Mouse (Mus musculus) limb, embryonic 14.5 days (tissue): ENCODE measurements around the gene 1700012P22Rik. TPM values are rescaled to one million over a fixed set of nuclear protein-coding genes. Genes with fewer than 3 reads are reported as not detected.

Source experiments
- ATAC-seq: fragments of 200-750 bp; cut with Nextera tagmentation; 2 replicates; pipeline ENCODE4 v1.8.0; 2017; ENCODE audit warnings: low read depth, moderate number of reproducible peaks, moderate TSS enrichment; ENCODE audit not compliant: low FRiP score
- DNase-seq: peaks from one replicate; pipeline ENCODE4 v3.0.0-alpha.2; 2015; ENCODE audit warnings: low spot score
- H3K27ac ChIP-seq: fragments of 300-500 bp; sonication (generic); replicated peaks from 2 replicates; pipeline ENCODE4 v1.5.1; 2014; ENCODE audit warnings: low read depth, mild to moderate bottlenecking, low read length, moderate library complexity, mixed read lengths
- H3K27me3 ChIP-seq: fragments of 300-500 bp; sonication (generic); 2 replicates; pipeline ENCODE4 v1.6.1; 2014; ENCODE audit warnings: low read length, mixed read lengths; ENCODE audit not compliant: control insufficient read depth, insufficient read depth
- H3K36me3 ChIP-seq: fragments of 300-500 bp; sonication (generic); 2 replicates; pipeline ENCODE4 v1.6.1; 2014; ENCODE audit warnings: mild to moderate bottlenecking, low read length, moderate library complexity, mixed read lengths; ENCODE audit not compliant: control insufficient read depth, insufficient read depth
- H3K4me1 ChIP-seq: fragments of 300-500 bp; sonication (generic); 2 replicates; pipeline ENCODE4 v1.6.1; 2014; ENCODE audit warnings: antibody characterized with exemption, low read length, mixed read lengths; ENCODE audit not compliant: control insufficient read depth, insufficient read depth
- H3K4me2 ChIP-seq: fragments of 300-500 bp; sonication (generic); replicated peaks from 2 replicates; pipeline ENCODE4 v1.6.1; 2014; ENCODE audit warnings: low read depth, mild to moderate bottlenecking, low read length, moderate library complexity; ENCODE audit not compliant: severe bottlenecking
- H3K4me3 ChIP-seq: fragments of 300-500 bp; sonication (generic); replicated peaks from 2 replicates; pipeline ENCODE4 v1.5.1; 2014; ENCODE audit warnings: low read length
- H3K9ac ChIP-seq: fragments of 300-500 bp; sonication (generic); 2 replicates; pipeline ENCODE4 v1.6.1; 2014; ENCODE audit warnings: mild to moderate bottlenecking, low read depth, low read length, moderate library complexity; ENCODE audit not compliant: severe bottlenecking
- H3K9me3 ChIP-seq: fragments of 300-500 bp; sonication (generic); 2 replicates; pipeline ENCODE4 v1.6.1; 2016; ENCODE audit warnings: low read length; ENCODE audit not compliant: control insufficient read depth
- POLR2A ChIP-seq: fragments of 200-500 bp; IDR thresholded peaks from 2 replicates; pipeline ENCODE4 v1.8.0; 2012; ENCODE audit warnings: inconsistent platforms, mild to moderate bottlenecking, moderate library complexity, borderline replicate concordance; ENCODE audit not compliant: insufficient read depth, insufficient read length; ENCODE audit errors: extremely low read depth
- WGBS: fragments of 180-500 bp; shearing (Covaris S2); extraction: QIAGEN DNeasy Blood & Tissue Kit; methylation state at CpG from one replicate; pipeline ENCODE4 v1.1.7; 2014; 5-methylcytosine and 5-hydroxymethylcytosine counted together
- polyA plus RNA-seq, 2 experiments: library from polyadenylated mRNA; depleted of rRNA in 1 of 2; stranded (reverse) in 1 of 2; unstranded in 1 of 2; fragments of >200 nt; fragmentation: Nextera tagmentation in 1 of 2; extraction: Ambion mirVana in 1 of 2; gene quantifications; 2 replicates each; pipeline versions ENCODE4 v1.2.1 to v1.2.3; 2012 to 2014

1700012P22Rik gene
- polyA plus RNA-seq, 2 experiments = not detected

DNA sequence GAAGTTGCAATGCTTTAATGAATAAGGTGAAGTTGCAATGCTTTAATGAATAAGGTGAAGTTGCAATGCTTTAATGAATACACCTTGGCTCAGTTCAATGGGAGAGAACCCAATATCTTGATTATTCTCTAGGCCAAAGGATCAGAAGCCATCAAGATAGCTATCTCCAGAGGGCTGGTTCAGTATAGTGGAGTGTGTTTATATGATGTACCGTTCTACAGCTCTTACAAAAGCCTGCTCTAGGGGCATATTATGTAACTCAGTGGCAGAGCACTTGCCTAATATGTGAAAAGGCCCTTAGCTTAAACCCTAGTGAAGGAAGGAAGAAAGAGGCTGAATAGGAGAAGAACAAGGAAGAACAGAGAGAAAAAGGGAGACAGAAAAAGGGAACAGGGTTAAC lies 3.0 kb upstream of the 1700012P22Rik start:
- H3K27ac ChIP-seq = no peak overlapping the region
- no peaks in the 10 kb centered on the region for H3K4me1 ChIP-seq
- no peaks in the 10 kb centered on the region for H3K9me3 ChIP-seq
- 69% methylated on average over 1 of the region's 1 CpGs for WGBS
- no peak overlapping the region for H3K4me3 ChIP-seq
- no peak overlapping the region for H3K9ac ChIP-seq
- H3K36me3 ChIP-seq = no peaks in the 10 kb centered on the region
- no peak overlapping the region for H3K4me2 ChIP-seq
- no peaks in the 10 kb centered on the region for H3K27me3 ChIP-seq
- no peak for TF ChIP-seq POLR2A
- ATAC-seq (no peak), DNase-seq (no peak)

- Histone ChIP-seq H3K9ac (no peak overlapping the region), H3K27ac (no peak overlapping the region), H3K9me3 (no peaks in the 10 kb centered on the region), H3K36me3 (no peaks in the 10 kb centered on the region), H3K27me3 (no peaks in the 10 kb centered on the region), H3K4me2 (no peak overlapping the region), H3K4me1 (no peaks in the 10 kb centered on the region), H3K4me3 (no peak overlapping the region)
- no peak for TF ChIP-seq POLR2A
- DNase-seq (no peak), ATAC-seq (no peak)
- WGBS = 96% methylated on average over 4 of the region's 4 CpGs
Observed at GRCm38 (mm10) chr4:144441095-144441494, 2.5 kb upstream of the 1700012P22Rik start.

GRCm38 (mm10) chr4:144433216-144433615 lies 5.4 kb downstream of the 1700012P22Rik start:
- H3K9ac ChIP-seq = no peak overlapping the region
- ATAC-seq (no peak), DNase-seq (no peak)
- 92% methylated on average over 5 of the region's 5 CpGs for WGBS
- H3K36me3 ChIP-seq = no peaks in the 10 kb centered on the region
- no peaks in the 10 kb centered on the region for H3K4me1 ChIP-seq
- no peaks in the 10 kb centered on the region for H3K27me3 ChIP-seq
- no peak for TF ChIP-seq POLR2A
- no peak overlapping the region for H3K4me2 ChIP-seq
- no peaks in the 10 kb centered on the region for H3K9me3 ChIP-seq
- H3K4me3 ChIP-seq = no peak overlapping the region
- H3K27ac ChIP-seq = no peak overlapping the region

DNA sequence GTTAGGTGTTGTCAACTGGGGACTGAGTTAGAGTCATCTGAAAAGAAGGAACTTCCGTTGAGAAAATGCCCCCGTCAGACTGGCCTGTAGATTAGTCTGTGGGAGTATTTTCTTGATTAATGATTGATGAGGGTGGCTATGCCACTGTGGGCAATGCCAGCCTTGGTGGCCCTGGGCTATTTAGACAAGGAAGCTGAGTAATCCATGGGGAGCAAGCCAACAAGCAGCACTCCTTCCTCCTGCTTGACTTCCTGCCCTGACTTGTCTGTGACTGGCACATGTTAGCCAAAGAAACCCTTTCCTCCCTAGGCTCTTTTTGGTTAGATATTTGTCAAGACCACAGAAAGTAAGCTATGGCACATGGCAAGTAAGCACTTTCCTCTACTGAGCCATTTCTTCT lies 7.8 kb downstream of the 1700012P22Rik start:
- Histone ChIP-seq H3K9ac (no peak overlapping the region), H3K9me3 (no peaks in the 10 kb centered on the region), H3K36me3 (no peaks in the 10 kb centered on the region), H3K27ac (no peak overlapping the region), H3K4me2 (no peak overlapping the region), H3K27me3 (no peaks in the 10 kb centered on the region), H3K4me1 (no peaks in the 10 kb centered on the region), H3K4me3 (no peak overlapping the region)
- no peak for DNase-seq
- no peak for ATAC-seq
- WGBS = 88% methylated on average over 2 of the region's 2 CpGs
- TF ChIP-seq POLR2A = no peak

- WGBS = 17% methylated on average over 3 of the region's 3 CpGs
- Histone ChIP-seq H3K9me3 (no peaks in the 10 kb centered on the region), H3K9ac (no peak overlapping the region), H3K4me3 (no peak overlapping the region), H3K27me3 (no peaks in the 10 kb centered on the region), H3K36me3 (no peaks in the 10 kb centered on the region), H3K4me2 (no peak overlapping the region), H3K27ac (no peak overlapping the region), H3K4me1 (no peaks in the 10 kb centered on the region)
- ATAC-seq (no peak), DNase-seq (no peak)
- no peak for TF ChIP-seq POLR2A
Observed at GRCm38 (mm10) chr4:144428868-144429267, 9.7 kb downstream of the 1700012P22Rik start.

DNA sequence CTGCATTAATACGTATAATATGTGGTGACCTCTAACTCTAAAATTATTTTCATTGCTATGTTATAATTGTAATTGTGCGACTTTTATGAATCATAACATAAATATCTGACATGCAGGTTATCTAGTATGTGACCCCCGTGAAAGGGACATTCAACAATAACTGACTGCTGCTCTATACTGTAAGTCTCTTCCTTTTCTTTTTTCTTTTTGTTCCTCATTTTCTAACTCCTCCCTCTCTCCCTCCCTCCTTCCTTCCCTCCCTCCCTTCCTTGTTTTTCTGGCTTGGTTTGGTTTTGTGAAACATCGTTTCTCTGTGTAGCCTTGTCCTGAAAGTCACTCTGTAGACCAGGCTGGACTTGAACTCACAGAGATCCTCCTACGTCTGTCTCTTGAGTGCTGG lies 14.0 kb downstream of the 1700012P22Rik start:
- no peak for TF ChIP-seq POLR2A
- Histone ChIP-seq H3K4me2 (no peak overlapping the region), H3K27me3 (no peaks in the 10 kb centered on the region), H3K9ac (no peak overlapping the region), H3K9me3 (no peaks in the 10 kb centered on the region), H3K27ac (no peak overlapping the region), H3K4me1 (no peaks in the 10 kb centered on the region), H3K36me3 (no peaks in the 10 kb centered on the region), H3K4me3 (no peak overlapping the region)
- ATAC-seq = no peak
- no peak for DNase-seq
- 76% methylated on average over 5 of the region's 5 CpGs for WGBS
